In genomic region chr2:69884581-69884980, GRCm38 (mm10) we compare ENCODE assay signal across 8 mouse cellular contexts. TPM values are rescaled to one million over a fixed set of nuclear protein-coding genes. Genes with fewer than 3 reads are reported as not detected.
DNase-seq lines count a peak whose midpoint lies in the region; ATAC-seq lines count a peak whose summit lies in the region.
"Had no signal": no experiment of that assay in that cellular context is flagged by ENCODE, and none has a peak within 500 bp of the region (broad histone marks: within the 10 kb centered on the region; RNA-seq: fewer than 3 reads in every experiment).

No protein-coding gene starts in this region.

- peak overlapping the region; percentile 63 for H3K9ac ChIP-seq in forebrain, embryonic 11.5 days (ENCODE audit: low read length)
- peak overlapping the region; percentile 86 for H3K9ac ChIP-seq in liver, embryonic 12.5 days

- no peak overlapping the region for H3K27ac ChIP-seq in forebrain, embryonic 11.5 days (ENCODE audit: low read depth, low read length)
- H3K27ac ChIP-seq in liver, embryonic 12.5 days: peak overlapping the region; percentile 82

- peak; percentile 25 for DNase-seq in 3T3-L1 (ENCODE audit: low read depth, low spot score)
- DNase-seq in 416B (ENCODE audit: low read depth): peak; percentile 46
- DNase-seq in forebrain, embryonic 11.5 days (ENCODE audit: low spot score): no peak
- no peak for DNase-seq in urinary bladder, postnatal 36 days (ENCODE audit: low spot score in 2 of 2)
- no peak for DNase-seq in B cell, adult 2 months
- no peak for DNase-seq in T-cell, adult 2 months (ENCODE audit: low spot score)
- DNase-seq: embryo, embryonic 11 days had no signal

- no peaks in the 10 kb centered on the region for H3K36me3 ChIP-seq in forebrain, embryonic 11.5 days (ENCODE audit: control insufficient read depth, insufficient read depth, low read length)
- H3K36me3 ChIP-seq in liver, embryonic 12.5 days: peaks cover 10% of the 10 kb centered on the region

- peak overlapping the region; percentile 61 for H3K4me2 ChIP-seq in forebrain, embryonic 11.5 days (ENCODE audit: low read depth, low read length, severe bottlenecking)
- peak overlapping the region; percentile 70 for H3K4me2 ChIP-seq in liver, embryonic 12.5 days

- ATAC-seq in forebrain, embryonic 11.5 days (replicated peaks; ENCODE audit: low FRiP score): no peak
- ATAC-seq in liver, embryonic 12.5 days: no peak

- no peaks in the 10 kb centered on the region for H3K9me3 ChIP-seq in forebrain, embryonic 11.5 days (ENCODE audit: control insufficient read depth, low read length)
- H3K9me3 ChIP-seq in liver, embryonic 12.5 days (replicated peaks): no peaks in the 10 kb centered on the region

- H3K4me3 ChIP-seq in forebrain, embryonic 11.5 days (ENCODE audit: low read depth, low read length): peak overlapping the region; percentile 45
- peak overlapping the region; percentile 72 for H3K4me3 ChIP-seq in liver, embryonic 12.5 days

- H3K27me3 ChIP-seq in forebrain, embryonic 11.5 days (ENCODE audit: control insufficient read depth, insufficient read depth, low read length): no peaks in the 10 kb centered on the region
- no peaks in the 10 kb centered on the region for H3K27me3 ChIP-seq in liver, embryonic 12.5 days (replicated peaks)

- peaks cover 2% of the 10 kb centered on the region; the same call in 1 of the 2 replicates for H3K4me1 ChIP-seq in forebrain, embryonic 11.5 days (replicated peaks; ENCODE audit: control insufficient read depth, insufficient read depth, low read length)
- H3K4me1 ChIP-seq in liver, embryonic 12.5 days: peaks cover 18% of the 10 kb centered on the region

- 63% methylated on average over 6 of the region's 6 CpGs for WGBS in forebrain, embryonic 11.5 days
- 25% methylated on average over 6 of the region's 6 CpGs for WGBS in liver, embryonic 12.5 days (ENCODE audit: insufficient replicate concordance)

RNA-seq across cellular contexts. Expression of gene Mettl5, which starts 0.8 kb away (rescaled TPM):
- polyA plus RNA-seq in forebrain, embryonic 11.5 days (2014; fragmentation: Nextera tagmentation; extraction: Ambion mirVana): 43.1 and 45.1 TPM in 2 replicates
- 46.1 and 47.5 TPM in 2 replicates for polyA plus RNA-seq in liver, embryonic 12.5 days (2016; fragmentation: Nextera tagmentation; extraction: Ambion mirVana)

RNA-seq across cellular contexts. Expression of gene Ubr3, which starts 12.5 kb away (rescaled TPM):
- 14.0 and 19.6 TPM in 2 replicates for polyA plus RNA-seq in forebrain, embryonic 11.5 days (2014; fragmentation: Nextera tagmentation; extraction: Ambion mirVana)
- polyA plus RNA-seq in liver, embryonic 12.5 days (2016; fragmentation: Nextera tagmentation; extraction: Ambion mirVana): 7.7 and 9.2 TPM in 2 replicates

RNA-seq across cellular contexts. Expression of gene Ssb, which starts 23.2 kb away (rescaled TPM):
- polyA plus RNA-seq in forebrain, embryonic 11.5 days (2014; fragmentation: Nextera tagmentation; extraction: Ambion mirVana): 405 and 430 TPM in 2 replicates
- 219 and 226 TPM in 2 replicates for polyA plus RNA-seq in liver, embryonic 12.5 days (2016; fragmentation: Nextera tagmentation; extraction: Ambion mirVana)

Comparison
In these comparisons a context has a peak if more than half of its experiments do, and no peak if none do; other contexts are left out.
1. DNase-seq: peak in 3T3-L1 (single experiment) and 416B (single experiment); none in forebrain, embryonic 11.5 days (single experiment), urinary bladder, postnatal 36 days (0 of 2), B cell, adult 2 months (0 of 2) and T-cell, adult 2 months (single experiment).